Mouse (Mus musculus) spleen, embryonic (tissue): ENCODE results near the gene Hes1.

Source experiments
- CTCF ChIA-PET: fragments of 350-600 bp; sonication (Branson Sonifier 250); formaldehyde crosslinking; loops from one replicate; lab custom pipeline; 2022; lab: Charles Lee

Hes1 gene

GRCm38 (mm10) chr16:30063984-30064453 lies at the start of gene Hes1:
Gene Hes1, plus strand, starts transcription at chr16:30064384.
- CTCF ChIA-PET: interaction anchor here (0.6 to 1.4 kb wide), 2 partner anchors 24 to 335 kb away, joined by 3 to 5 read pairs; no protein-coding TSS in a partner anchor

- CTCF ChIA-PET: interaction anchor here (0.7 kb wide), 1 partner anchor 20 kb away, joined by 9 read pairs; no protein-coding TSS in a partner anchor
Observed at GRCm38 (mm10) chr16:30016064-30016463, 48.1 kb upstream of the Hes1 start.

- CTCF ChIA-PET: no interaction called here
Observed at GRCm38 (mm10) chr16:30020124-30020523, 44.1 kb upstream of the Hes1 start.

GRCm38 (mm10) chr16:30022352-30022751 lies 41.8 kb upstream of the Hes1 start:
- CTCF ChIA-PET: no interaction called here

- CTCF ChIA-PET: no interaction called here
Observed at GRCm38 (mm10) chr16:30022890-30023797, 41.0 kb upstream of the Hes1 start.

GRCm38 (mm10) chr16:30024681-30025262 lies 39.4 kb upstream of the Hes1 start:
- CTCF ChIA-PET: interaction anchor here (0.6 kb wide), 1 partner anchor 10 kb away, joined by 3 read pairs; no protein-coding TSS in a partner anchor

- CTCF ChIA-PET: interaction anchor here (0.6 kb wide), 1 partner anchor 47 kb away, joined by 4 read pairs; no protein-coding TSS in a partner anchor
Observed at GRCm38 (mm10) chr16:30028184-30028583, 36.0 kb upstream of the Hes1 start.

- CTCF ChIA-PET: interaction anchor here (1.3 kb wide), 1 partner anchor 26 kb away, joined by 3 read pairs; no protein-coding TSS in a partner anchor
Observed at GRCm38 (mm10) chr16:30029264-30030003, 34.8 kb upstream of the Hes1 start.

- CTCF ChIA-PET: interaction anchor here (0.5 kb wide), 1 partner anchor 203 kb away, joined by 5 read pairs; no protein-coding TSS in a partner anchor
Observed at GRCm38 (mm10) chr16:30032326-30032904, 31.8 kb upstream of the Hes1 start.

- CTCF ChIA-PET: interaction anchor here (1.1 kb wide), 1 partner anchor 36 kb away, joined by 3 read pairs; no protein-coding TSS in a partner anchor
Observed at GRCm38 (mm10) chr16:30033390-30033789, 30.8 kb upstream of the Hes1 start.

GRCm38 (mm10) chr16:30034001-30034400 lies 30.2 kb upstream of the Hes1 start:
- CTCF ChIA-PET: interaction anchor here (0.7 to 1.1 kb wide), 2 partner anchors 9 to 36 kb away, joined by 3 read pairs; no protein-coding TSS in a partner anchor

GRCm38 (mm10) chr16:30034521-30034920 lies 29.7 kb upstream of the Hes1 start:
- CTCF ChIA-PET: interaction anchor here (0.6 to 1.1 kb wide), 3 partner anchors 10 to 212 kb away, joined by 3 to 6 read pairs (median 3); no protein-coding TSS in a partner anchor

GRCm38 (mm10) chr16:30034979-30035440 lies 29.2 kb upstream of the Hes1 start:
- CTCF ChIA-PET: interaction anchor here (0.5 to 0.6 kb wide), 2 partner anchors 212 to 300 kb away, joined by 6 to 8 read pairs; no protein-coding TSS in a partner anchor

GRCm38 (mm10) chr16:30036104-30036503 lies 28.1 kb upstream of the Hes1 start:
- CTCF ChIA-PET: interaction anchor here (0.5 to 0.9 kb wide), 2 partner anchors 20 to 23 kb away, joined by 3 to 9 read pairs; no protein-coding TSS in a partner anchor

GRCm38 (mm10) chr16:30038663-30039593 lies 25.3 kb upstream of the Hes1 start:
- CTCF ChIA-PET: interaction anchor here (0.6 to 1.5 kb wide), 5 partner anchors 25 to 1780 kb away, joined by 3 to 5 read pairs (median 4); partner anchors contain the start of gene Hes1

- CTCF ChIA-PET: interaction anchor here (0.7 to 1.5 kb wide), 3 partner anchors 24 to 152 kb away, joined by 3 to 5 read pairs (median 5); partner anchors contain the start of gene Hes1
Observed at GRCm38 (mm10) chr16:30039841-30040240, 24.3 kb upstream of the Hes1 start.

GRCm38 (mm10) chr16:30042859-30043258 lies 21.3 kb upstream of the Hes1 start:
- CTCF ChIA-PET: no interaction called here

GRCm38 (mm10) chr16:30045615-30046014 lies 18.6 kb upstream of the Hes1 start:
- CTCF ChIA-PET: interaction anchor here (0.5 kb wide), 1 partner anchor 126 kb away, joined by 3 read pairs; no protein-coding TSS in a partner anchor

- CTCF ChIA-PET: no interaction called here
Observed at GRCm38 (mm10) chr16:30047010-30047409, 17.2 kb upstream of the Hes1 start.
